Mouse (Mus musculus): ENCODE results near the gene Olfr815.
"Not testable (repeated sequence)": the region's sequence is repeated elsewhere in the genome, so short reads cannot be mapped to it uniquely, and the experiment has no call there.

Gene Olfr815

GRCm38 (mm10) chr10:129905767-129906166, at the start of gene Olfr815:
Olfr815 (minus strand) TSS chr10:129905867.
- not testable (repeated sequence) for DNase-seq (ENCODE audit: low spot score in 2 of 2)

DNA sequence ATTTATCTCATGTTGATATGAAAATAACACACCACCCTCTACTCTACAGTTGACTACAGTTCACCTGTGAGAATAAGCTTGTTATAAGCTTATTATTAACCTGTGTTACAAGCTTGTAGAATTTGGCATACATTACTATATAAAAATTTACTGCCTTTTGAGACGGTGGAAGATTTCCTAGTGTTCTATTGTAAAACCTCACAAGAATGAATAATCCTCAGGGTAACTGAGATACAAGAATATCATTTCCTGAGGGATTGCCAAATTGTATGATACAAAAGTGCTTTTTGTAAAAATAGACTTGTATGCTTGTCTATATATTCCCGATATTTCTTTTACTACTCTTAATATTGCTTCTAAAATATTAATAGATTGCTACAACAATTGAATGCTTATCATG, 43.3 kb upstream of the Olfr815 start, which contains the start of gene Olfr818:
TSS of gene Olfr818 (minus strand) at position 101 of the 400 bp plus-strand sequence.
- DNase-seq (ENCODE audit: low spot score in 2 of 2): no peak

DNA sequence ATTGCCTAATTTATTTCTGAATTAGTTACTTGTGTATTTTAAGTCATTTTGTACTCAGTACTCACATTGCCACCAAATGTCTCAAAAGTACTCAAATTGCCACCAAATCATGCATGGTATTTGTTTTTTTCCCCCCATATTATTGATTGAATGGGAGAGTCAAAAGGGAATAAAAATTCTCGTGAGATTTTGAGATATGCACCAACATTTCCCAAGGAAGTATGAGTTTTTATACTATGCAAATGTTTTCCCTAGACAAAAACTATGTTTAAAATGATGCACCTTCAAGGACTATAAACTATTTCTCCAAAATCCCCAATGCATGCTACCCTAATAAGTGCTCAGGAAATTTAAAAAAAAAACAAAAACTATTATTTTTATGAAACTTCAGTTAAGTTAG, 9.8 kb upstream of the Olfr815 start, which contains the start of gene Olfr816:
TSS of gene Olfr816 (minus strand) at position 101 of the 400 bp plus-strand sequence.
- DNase-seq (ENCODE audit: low spot score in 2 of 2): no peak

DNA sequence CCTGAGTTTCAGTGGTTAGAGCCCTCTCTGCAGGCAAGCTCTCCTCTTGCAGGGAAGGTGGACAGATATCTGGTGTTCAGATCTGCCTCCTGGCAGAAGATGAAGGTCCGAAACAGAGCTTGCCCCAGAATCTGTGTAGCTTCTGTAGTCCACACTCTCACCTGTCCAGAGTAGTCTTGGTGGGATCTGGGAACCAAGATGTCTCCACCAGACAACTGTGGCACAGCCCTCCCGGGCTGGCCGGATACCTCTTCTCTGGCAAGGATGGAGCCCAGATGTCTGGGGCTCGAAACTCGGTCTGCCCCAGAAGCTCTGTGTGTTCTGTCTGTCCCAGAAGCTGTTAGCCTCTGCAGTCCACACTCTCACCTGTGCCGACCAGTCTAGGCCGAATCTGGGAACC, 19.7 kb downstream of the Olfr815 start:
- peak in 1 of 2 experiments; percentile 52 for DNase-seq (ENCODE audit: low spot score in 2 of 2)

DNA sequence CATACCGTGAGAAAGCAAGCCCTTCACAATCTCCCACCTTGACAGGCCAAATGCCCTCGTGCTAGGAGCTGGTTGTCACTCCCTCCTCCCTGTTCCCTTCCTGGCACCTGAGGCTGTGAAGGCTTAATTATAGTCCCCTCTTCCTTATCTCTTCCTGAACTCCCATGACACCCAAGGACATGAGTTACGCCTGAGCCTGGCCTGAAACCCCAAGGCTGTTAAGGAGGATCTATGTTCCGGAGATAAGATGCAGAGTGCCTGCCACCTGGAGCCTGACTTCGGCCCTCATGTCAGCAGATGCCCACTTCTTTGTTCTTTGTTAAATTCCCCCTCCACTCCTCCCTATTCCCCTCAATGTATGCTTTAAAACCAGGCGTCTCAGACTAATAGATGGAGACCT, 20.2 kb downstream of the Olfr815 start:
- peak in 1 of 2 experiments; percentile 56 for DNase-seq (ENCODE audit: low spot score in 2 of 2)

DNA sequence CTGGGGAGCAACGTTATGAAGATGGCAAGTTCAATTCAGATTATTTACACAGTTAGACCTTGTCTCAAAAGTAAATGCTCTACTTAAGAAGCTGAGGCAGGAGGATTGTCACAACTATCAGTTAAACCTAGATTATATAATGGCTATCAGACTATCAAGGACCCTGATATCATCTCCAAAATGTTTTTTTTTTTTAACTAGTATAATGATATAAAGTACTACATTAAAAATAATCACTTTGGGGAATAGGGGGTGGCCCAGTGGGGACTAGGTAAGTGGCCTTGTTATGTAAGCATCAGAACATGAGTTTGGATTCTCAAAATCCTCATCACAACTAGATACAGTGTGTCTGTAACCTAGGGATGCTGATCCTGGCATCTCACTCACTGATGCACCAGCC, 25.9 kb downstream of the Olfr815 start, which contains the start of gene Olfr814:
TSS of gene Olfr814 (minus strand) at position 101 of the 400 bp plus-strand sequence.
- not testable (repeated sequence) for DNase-seq (ENCODE audit: low spot score in 2 of 2)

DNA sequence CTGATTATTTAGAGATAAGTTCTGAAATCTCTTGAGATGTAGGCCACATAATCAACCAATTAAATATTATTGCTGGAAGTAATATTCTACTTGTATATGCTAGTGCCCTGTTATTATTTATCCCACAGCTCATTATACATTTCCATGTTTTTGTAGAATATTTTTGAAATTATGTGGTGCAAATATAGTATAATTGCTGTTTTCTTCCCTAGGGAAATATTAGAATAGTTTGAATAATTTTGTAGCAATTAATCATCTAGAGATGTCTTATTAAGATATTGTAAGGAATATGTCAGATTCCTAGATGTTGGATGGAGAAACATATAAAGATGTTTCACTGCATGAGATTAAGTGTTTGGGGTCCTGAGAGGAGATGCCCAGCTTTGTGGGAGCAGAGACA, 50.6 kb downstream of the Olfr815 start, which contains the start of gene Olfr813:
TSS of gene Olfr813 (plus strand) at position 301 of the 400 bp plus-strand sequence.
- no peak for DNase-seq (ENCODE audit: low spot score in 2 of 2)
